Mouse (Mus musculus): ENCODE measurements around the gene Zwint. TPM values are rescaled to one million over a fixed set of nuclear protein-coding genes. Genes with fewer than 3 reads are reported as not detected.

The Zwint gene
- 100 to 1,000 TPM; 171 to 186 TPM for total RNA-seq (2021)
- long read RNA-seq, experiment 1, transcript Zwint-204 (8 exons, 1,138 nt) = minor isoform, 6 of 238 reads
- long read RNA-seq, experiment 1, transcript Zwint-201 (8 exons, 1,834 nt) = major isoform, 220 of 238 reads
- long read RNA-seq, experiment 1, partial matches to known transcripts = 9 of 238 reads
- long read RNA-seq, experiment 1, other reads (novel, unspliced or antisense) = 2 of 238 reads
- long read RNA-seq, experiment 2, transcript Zwint-204 (8 exons, 1,138 nt) = minor isoform, 17 of 359 reads
- long read RNA-seq, experiment 2, transcript Zwint-201 (8 exons, 1,834 nt) = major isoform, 324 of 359 reads
- long read RNA-seq, experiment 2, partial matches to known transcripts = 7 of 359 reads
- long read RNA-seq, experiment 2, other reads (novel, unspliced or antisense) = 7 of 359 reads

GRCm38 (mm10) chr10:72654270-72655016, at the start of gene Zwint:
Gene Zwint (plus strand): TSS chr10:72654845.
- peak; percentile 82 to 92 for DNase-seq (ENCODE audit: low spot score in 2 of 2)

DNA sequence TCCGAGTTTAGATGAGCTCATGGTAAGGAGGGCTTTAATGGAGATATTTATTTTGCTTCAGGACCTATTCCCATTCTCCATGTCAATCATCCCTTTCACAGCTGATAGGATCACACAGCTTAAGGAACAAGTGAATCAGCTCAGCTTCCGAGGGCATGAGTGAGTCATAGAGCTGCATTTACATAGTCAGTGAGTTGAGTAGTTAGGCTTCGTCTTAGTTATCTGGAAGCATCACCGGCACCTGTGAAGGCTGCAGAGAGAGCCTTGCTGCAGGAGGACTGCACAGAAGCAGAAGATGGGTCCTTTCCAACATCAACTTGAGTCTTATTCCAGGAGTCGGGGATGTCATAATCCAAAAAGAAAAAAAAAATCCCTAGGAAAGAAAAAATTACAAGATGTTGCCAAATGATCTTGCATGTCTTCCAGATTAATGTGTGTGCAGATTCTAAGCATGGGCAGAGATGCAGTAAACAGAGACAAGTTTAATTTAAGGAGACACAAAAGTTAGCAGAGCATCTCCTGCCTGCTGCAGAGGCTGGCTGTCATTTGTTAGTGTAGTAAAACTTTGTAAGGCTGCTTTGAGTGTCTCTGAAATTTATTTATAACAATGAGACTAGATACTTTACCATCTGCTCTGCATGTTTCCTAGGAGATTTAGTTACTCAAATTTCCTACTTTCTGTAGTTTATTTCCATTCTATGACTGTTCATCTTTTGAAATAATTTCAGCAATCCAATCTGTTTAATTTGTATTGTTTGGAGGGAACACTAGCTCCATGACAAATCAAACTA, 41.3 kb upstream of the Zwint start:
- DNase-seq (ENCODE audit: low spot score in 2 of 2) = no peak

- no peak for DNase-seq (ENCODE audit: low spot score in 2 of 2)
Observed at GRCm38 (mm10) chr10:72616153-72616552, 38.5 kb upstream of the Zwint start.

GRCm38 (mm10) chr10:72620527-72620926, 34.1 kb upstream of the Zwint start:
- no peak for DNase-seq (ENCODE audit: low spot score in 2 of 2)

GRCm38 (mm10) chr10:72623561-72623960, 31.1 kb upstream of the Zwint start:
- no peak for DNase-seq (ENCODE audit: low spot score in 2 of 2)

GRCm38 (mm10) chr10:72634125-72634524, 20.5 kb upstream of the Zwint start:
- DNase-seq (ENCODE audit: low spot score in 2 of 2) = no peak

DNA sequence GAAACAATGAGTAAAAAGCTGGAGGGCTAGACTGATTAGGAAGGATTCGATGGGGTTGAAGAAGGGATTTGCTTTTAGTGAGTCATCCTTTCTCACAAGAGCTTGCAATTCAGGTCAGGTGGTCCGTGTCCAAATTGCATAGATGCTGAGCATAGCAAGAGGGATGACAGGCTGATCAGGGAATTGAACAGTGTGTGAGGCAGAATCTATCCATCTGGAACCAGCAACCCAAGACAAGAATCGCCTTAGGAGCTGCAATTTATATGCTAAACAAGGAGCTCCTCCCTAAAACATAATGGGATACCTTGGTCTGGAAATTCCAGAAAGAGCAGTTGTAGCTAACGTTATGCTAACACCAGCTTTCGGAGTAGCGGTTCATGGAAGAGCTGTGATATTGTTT, 3.8 kb upstream of the Zwint start:
- DNase-seq (ENCODE audit: low spot score in 2 of 2) = no peak

GRCm38 (mm10) chr10:72653797-72654196, 848 bp upstream of the Zwint start:
- DNase-seq (ENCODE audit: low spot score in 2 of 2) = no peak

DNA sequence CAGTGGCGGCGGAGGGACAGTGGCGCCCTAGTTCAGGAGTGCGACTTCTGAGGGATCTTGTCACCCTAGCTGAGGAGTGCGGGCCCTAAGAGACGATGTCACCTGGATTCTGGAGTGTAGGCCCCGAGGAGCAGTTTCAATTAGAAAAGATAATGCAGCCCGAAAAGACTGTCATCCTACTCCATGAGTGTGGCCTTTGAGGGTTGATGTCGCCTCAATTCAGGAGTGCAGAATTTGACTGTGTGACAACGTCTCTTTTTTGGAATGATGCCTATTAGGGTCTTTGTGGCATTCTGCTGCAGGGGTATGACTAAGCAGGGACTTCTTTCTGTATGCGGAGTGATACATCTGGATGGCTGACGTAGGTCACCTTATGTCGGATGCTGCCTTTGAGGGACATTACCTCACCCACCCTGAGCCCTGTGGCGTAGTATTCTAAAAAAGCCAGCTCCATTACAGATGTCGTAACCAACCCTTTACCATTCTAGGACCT, 418 bp downstream of the Zwint start:
- DNase-seq (ENCODE audit: low spot score in 2 of 2) = peak; percentile 11 to 24

DNA sequence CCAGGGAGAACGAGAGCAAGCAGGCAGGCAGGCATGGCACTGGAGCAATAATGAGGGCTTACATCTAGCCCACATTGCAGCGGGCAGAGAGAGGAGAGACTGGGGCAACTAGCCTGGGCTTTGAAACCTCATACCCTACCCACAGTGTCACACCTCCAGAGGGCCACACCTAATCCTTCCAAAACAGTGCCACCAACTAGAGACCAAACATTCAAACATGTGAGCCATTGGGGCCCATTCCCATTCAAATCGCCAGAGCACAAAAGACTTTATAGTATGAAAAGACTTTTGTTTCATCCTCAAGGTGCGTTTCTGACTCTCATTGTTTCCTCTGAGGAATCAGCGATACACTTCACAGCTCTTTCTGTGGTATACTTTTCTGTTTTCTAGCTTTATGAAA, 4.6 kb downstream of the Zwint start:
- no peak for DNase-seq (ENCODE audit: low spot score in 2 of 2)

GRCm38 (mm10) chr10:72660350-72660749, 5.7 kb downstream of the Zwint start:
- DNase-seq (ENCODE audit: low spot score in 2 of 2) = no peak

- no peak for DNase-seq (ENCODE audit: low spot score in 2 of 2)
Observed at GRCm38 (mm10) chr10:72667856-72668255, 13.2 kb downstream of the Zwint start.

DNA sequence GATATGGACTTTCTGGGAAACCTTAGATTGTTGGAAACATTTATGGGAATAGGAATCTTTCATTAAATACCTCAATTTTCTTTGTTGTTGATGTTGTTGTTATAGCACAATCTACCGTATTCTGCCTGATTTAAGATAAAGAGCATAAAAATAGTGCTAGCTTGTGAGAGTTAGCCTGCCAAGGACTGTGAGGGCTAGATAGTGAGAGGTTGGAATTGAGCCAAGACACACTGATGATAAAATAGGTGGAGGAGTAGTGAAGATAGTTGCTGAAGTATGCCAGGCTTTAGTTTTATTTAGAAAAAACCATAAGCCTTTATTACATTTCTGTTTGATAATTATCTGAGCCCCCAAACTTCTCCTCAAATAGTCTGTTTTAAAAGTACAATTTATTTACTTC, 14.4 kb downstream of the Zwint start:
- no peak for DNase-seq (ENCODE audit: low spot score in 2 of 2)

- no peak for DNase-seq (ENCODE audit: low spot score in 2 of 2)
Observed at GRCm38 (mm10) chr10:72675971-72676370, 21.3 kb downstream of the Zwint start.

DNA sequence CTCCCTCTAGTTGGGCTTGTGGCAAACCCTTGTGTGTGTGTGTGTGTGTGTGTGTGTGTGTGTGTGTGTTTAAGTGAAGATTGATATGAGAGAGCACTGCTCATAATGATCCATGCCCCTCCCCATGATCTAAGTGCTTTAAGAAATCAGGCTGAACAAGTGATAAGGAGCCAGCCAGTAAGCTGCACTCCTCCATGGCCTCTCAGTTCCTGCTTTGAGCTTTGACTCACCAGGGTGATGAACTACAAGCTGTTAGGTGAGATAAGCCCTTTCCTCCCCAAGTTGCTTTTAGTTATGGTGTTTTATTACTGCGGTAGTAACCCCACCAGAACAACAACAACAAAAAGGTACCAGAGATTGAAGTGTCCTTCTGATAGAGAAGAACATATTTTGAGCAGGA, 21.9 kb downstream of the Zwint start:
- no peak for DNase-seq (ENCODE audit: low spot score in 2 of 2)

DNA sequence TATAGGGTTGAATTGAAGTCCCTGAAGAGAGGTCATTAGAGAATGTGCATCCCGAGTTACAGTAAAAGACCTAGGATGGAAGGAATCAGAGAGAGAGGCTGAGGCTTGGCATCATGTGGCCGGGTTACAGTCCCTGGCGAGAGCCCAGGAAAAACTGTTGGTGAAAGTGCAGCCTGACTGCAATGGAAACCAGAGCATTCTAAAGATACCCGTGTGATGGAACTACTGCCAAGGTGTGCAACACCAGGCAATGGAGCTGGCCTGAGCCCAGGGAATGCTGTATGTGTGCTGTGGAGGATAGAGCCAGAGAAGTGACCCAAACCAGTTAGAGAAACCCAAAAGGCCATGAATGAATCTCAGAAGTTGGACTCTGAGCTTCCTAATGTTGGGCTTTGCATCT, 24.4 kb downstream of the Zwint start:
- no peak for DNase-seq (ENCODE audit: low spot score in 2 of 2)

GRCm38 (mm10) chr10:72701092-72701491, 46.4 kb downstream of the Zwint start:
- DNase-seq (ENCODE audit: low spot score in 2 of 2) = no peak

GRCm38 (mm10) chr10:72713754-72714153, 59.1 kb downstream of the Zwint start:
- DNase-seq (ENCODE audit: low spot score in 2 of 2) = no peak
